Mouse (Mus musculus) megakaryocyte progenitor cell, adult 5-6 weeks (primary cell): ENCODE measurements around the gene Acaca. TPM values are rescaled to one million over a fixed set of nuclear protein-coding genes. Genes with fewer than 3 reads are reported as not detected.

Experiments used
- ATAC-seq: replicated peaks from 2 replicates; pipeline ENCODE4 v1.8.0; 2016; ENCODE audit warnings: mild to moderate bottlenecking, moderate TSS enrichment, inconsistent platforms; ENCODE audit not compliant: poor library complexity
- total RNA-seq, 2 experiments: library from RNA; stranded (forward) in 1 of 2; stranded (reverse) in 1 of 2; fragments of 157-497, 149-512 nt in 1 of 2; fragments of 200-1000 nt in 1 of 2; gene quantifications; 2 replicates each; pipeline versions ENCODE4 v1.2.3 to v1.2.4; 2015 to 2017

Gene Acaca
- 31.0 and 33.0 TPM in 2 replicates for total RNA-seq (2015)
- total RNA-seq (2017): 32.8 and 35.5 TPM in 2 replicates

DNA sequence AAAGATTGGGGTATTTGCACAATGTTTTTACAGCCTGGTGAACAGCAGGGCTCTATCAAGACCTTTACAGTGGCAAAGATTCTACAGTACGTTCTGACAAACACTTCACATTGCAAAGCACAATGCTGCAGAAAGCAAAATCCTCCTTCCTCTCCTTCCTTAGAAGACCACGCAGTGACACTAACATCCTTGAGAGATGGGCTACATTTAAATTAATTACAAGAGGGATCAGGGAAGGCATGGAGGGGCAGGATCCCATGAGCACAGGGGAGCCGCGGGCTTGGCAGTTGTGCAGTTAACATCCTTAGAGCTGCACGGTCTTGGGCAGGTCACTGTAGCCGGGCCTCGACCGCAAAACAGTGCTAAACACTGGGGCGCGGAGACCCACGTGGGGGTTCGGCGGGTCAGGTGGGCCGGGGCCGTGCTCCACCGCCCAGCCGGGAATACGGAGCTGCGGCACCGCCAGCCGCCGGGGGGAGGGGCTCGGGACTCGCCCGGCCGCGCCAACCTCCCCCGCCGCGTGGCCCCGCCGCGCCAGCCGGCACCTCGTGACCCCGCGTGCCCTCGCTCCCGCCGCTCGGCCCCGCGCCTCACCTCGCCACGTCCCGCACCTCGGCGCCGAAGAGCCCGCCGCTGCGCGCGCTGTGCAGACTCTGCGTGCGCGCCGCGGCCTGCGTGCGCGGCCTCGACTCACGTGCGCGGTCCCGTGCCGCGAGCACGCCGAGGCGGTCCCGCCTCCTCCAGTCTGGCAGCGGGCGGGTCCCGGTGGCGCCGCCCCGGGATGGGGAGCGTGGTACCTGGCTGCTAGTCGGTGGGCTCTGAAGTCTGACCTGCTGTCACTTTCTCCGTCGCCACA lies at the start of gene Acaca, which contains the start of gene Tada2a:
Gene Acaca, plus strand, starts transcription at position 730 of the 856 bp plus-strand sequence.
Gene Tada2a, minus strand, starts transcription at position 658 of the 856 bp plus-strand sequence.
- ATAC-seq: peak; percentile 97

DNA sequence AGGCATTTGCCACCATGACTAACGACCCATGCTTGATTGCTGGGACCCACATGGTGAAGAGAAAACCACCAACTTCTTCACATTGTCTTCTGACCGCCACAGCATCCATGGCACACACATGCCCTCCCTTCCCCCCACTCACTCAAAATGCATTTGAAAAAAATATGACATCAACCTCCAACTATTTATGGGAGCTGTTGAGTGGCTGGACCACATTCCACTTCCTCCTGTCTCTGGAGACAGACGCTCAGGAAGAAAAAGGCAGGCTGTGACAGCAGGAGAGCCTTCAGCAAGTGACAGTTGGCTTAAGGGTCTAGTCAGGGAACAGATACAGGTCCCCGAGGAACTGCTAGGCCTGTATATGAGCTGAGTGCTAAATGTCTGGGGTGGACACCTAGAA lies 49.6 kb upstream of the Acaca start:
- ATAC-seq: no peak

DNA sequence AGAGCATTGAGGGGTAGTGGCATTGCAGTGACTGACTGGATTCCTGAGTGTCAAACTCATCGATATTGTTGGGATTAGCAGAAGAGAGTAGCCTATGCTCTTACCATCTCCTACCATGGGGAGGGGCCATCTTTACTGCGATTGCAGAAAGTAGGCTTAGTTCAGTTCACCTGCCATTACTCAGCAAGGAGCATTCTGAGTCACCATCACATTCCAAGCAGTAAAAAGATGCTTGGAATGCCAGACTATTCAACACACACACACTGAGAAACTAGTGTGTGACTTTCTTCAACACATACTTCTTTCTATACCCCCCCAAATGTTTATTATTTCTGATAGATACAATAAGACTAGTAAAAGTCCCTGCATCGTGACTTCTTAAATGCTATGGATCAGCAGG lies 49.1 kb upstream of the Acaca start:
- ATAC-seq: no peak

DNA sequence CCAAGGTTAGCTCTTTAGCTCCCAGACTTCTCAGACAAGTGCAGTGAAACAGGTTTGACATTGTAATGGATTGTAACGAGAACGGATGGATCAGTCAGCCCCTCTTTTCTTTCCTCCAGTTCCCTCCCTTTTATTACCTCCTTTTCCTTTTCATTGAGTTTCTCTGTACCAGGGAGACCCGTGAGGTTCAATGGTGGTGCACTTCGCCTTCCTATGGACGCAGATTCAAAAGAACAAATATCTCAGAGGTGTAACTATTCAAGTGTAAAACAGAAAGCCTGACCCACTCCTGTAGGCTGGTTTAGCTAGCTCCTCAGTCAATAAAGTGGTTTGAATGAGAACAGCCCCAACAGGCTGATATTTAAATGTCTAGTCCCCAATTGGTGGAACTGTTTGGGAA lies 47.6 kb upstream of the Acaca start:
- ATAC-seq: no peak

DNA sequence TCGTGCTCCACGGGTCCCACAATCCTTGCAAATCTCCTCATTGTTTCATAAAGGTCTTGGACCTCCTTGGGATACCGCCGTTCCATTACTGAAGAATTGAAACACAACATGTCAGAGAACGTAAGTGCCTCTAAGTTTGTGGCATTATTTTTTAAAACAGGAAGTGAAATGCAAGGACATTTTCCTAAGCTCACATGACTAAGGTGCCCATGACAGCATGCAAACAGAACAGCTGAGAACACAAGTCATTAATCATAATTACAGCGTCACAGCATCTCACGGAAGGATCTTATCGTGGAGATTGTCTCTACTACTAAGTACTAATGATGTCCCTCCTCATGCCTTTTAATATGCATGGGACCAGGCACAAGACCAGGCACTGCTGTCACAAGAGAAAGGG lies 38.9 kb upstream of the Acaca start:
- ATAC-seq: no peak

DNA sequence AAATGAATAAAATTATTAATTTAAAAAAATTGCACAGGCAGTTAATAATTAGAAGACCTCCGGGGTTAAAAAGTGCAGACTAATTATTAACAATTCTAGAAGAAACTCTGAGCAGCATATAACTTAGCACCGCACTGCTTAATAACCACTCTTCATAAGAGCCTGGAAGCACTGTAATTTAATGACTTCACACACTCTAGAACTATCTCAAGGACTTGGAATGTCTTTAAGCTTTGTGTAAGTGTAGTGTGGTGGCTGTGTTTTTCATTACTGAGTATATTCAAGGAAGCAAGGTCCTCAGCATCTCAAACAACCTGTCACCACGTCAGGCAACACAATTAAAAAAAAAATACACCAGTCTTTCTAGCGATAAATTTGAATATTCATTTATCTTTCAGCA lies 34.4 kb upstream of the Acaca start:
- ATAC-seq: no peak

DNA sequence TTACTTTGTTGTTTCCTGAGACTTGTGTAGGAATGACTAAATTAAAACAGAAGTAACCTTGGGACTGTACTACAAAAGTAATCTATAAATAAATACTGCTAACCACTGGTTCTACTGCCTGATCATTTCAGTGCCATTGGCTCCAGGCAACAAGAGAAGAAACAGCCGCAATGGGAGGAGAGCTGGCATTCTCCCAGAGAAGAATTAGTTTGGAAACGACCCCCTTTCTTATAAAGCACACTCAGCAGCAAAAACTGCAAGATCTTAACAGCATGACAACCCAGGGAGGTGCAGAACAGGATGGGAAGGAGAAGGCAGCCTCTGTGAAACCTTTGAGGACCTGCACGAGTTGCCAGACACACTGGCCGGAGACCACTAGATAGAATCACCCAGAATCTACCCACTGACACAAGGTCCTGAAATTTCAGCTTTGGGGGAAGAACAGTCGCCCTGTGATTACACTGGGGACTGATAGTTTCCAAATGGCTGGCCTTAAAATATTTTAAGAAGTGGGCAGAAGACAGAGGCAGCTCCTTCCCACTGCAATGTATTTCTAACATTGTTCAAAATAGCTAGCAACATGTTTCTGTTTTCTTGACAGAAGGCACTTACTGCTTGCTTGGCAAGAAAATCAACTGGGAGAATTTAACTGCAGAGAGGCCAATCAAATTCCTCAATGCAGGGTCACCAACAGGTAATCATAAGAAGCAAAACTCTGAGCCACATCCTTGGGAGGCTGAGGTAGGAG lies 32.0 kb upstream of the Acaca start:
- ATAC-seq: no peak

DNA sequence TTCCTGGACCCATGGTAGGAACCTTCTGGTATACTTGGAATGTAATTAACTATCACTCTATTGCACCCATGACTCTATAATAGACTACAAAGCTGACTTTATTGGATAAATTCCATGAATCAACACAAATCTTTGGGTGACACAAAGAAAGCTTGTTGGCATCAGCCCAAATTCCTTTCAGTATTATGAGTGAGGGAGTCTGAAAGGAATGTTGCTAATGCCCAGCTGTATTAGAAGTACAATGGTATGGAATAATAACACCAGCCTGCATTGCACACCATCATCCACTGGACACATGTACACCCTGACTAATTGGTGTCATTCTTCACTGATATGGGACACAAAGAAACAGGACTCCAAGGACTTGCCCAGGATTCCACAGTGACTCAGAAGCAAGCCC lies 28.3 kb upstream of the Acaca start:
- no peak for ATAC-seq

DNA sequence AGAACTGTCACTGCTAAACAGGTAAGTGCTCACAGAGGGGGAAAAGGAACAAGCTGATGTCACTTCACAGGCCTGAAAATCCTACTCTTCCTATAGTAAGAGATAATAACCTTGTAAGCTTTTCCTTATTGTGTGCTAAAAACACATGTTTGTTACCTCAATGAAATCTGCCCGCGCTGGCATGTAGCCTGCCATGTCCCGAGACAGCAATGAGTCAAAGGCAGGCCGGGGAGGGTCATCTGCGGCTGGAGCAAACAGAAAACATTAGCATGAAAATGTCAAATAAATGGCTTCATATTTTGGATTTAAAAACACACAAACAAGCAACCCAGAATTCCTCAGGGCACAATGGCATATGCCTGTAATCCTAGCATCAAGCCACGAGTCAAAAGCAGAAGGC lies 25.4 kb upstream of the Acaca start:
- ATAC-seq: no peak

DNA sequence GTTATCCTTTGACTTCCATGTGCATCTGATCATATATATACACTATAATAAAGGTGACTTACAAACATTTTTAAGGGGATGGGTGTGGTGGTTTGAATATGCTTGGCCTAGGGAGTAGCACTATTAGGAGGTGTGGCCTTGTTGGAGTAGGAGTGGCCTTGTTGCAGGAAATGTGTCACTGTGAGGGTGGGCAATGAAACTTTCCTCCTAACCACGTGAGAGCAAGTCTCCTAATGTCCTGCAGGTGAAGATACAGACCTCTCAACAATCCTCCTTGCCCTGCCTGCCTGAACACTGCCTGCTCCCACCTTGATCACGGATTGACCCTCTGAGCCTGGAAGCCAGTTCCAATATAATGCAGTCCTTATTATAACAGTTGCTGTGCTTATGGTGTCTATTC lies 22.3 kb upstream of the Acaca start:
- ATAC-seq: no peak

DNA sequence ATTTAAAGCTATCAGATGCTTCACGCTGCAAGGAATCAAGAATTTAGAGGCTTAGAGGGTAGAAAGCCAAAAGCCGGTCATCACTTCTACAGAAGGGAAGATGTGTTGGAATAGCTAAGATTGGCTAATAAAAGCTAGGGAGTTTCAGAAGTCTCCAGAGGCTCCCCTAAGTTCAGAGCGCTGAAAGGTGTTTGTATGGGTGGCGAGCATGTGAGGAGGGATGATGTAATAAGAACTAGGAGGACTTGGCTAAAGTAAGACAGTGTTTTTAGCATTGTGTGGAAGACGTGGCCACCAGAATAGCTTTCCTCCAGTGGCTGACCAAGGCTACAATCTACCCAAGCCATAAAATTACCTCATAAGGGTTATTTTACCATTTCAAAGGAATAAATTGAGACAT lies 15.8 kb upstream of the Acaca start:
- ATAC-seq: no peak

DNA sequence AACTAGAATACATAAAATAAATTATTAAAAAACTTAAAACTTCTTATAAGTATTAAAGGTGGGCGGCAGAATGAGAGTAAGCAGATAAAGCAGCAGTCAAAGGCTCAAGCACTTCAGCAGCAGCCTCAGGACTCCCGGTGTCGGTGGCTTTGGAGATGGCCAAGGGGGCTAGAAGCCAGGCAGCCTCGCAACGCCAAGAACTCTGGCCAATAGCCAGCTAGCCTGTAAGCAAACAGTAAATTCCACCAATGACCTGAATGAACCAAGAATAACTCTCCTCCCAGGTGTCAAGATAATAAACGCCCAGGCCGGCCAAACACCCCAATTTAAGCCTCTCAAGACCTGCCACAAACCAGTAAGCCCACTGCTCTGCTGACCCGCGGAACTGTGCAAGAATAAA lies 13.8 kb upstream of the Acaca start:
- no peak for ATAC-seq

DNA sequence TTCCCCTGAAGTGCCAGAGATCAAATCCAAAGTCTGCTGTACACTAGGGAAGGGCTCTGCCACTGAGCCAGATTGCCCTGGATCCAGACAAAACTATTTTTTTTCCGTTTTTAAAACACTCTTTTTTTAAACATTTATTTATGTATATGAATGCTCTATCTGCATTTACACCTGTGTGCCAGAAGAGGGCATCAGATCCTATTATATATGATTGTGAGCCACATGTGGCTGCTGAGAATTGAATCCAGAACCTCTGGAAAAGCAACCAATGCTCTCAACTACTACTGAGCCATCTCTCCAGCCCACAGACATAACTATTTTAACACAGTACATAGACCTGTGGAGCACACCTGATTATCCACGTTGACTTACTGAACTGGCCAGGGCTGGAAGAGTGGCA lies 13.3 kb upstream of the Acaca start:
- ATAC-seq: 0 out of 2 replicates have a peak, but pooled peaks have one; percentile 17

DNA sequence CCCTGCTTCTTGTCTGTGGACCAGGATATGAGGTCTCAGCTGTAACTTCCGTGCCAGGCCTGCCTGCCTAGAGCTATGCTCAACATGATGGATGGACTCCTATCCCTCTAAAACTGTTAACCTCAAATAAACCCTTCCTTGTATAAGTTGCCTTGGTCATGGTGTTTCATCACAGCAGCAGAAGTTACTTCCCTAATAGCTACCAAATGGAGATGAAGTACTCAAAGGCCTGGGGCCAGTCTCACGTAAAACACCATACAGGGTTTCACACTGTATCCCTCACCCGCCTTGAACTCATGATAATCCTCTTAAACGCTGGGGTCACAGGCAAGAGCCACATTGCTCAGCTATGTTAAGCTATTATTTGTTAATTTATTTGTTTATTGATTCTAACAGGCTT lies 12.0 kb upstream of the Acaca start:
- peak; percentile 52; the same call in 1 of the 2 replicates for ATAC-seq

DNA sequence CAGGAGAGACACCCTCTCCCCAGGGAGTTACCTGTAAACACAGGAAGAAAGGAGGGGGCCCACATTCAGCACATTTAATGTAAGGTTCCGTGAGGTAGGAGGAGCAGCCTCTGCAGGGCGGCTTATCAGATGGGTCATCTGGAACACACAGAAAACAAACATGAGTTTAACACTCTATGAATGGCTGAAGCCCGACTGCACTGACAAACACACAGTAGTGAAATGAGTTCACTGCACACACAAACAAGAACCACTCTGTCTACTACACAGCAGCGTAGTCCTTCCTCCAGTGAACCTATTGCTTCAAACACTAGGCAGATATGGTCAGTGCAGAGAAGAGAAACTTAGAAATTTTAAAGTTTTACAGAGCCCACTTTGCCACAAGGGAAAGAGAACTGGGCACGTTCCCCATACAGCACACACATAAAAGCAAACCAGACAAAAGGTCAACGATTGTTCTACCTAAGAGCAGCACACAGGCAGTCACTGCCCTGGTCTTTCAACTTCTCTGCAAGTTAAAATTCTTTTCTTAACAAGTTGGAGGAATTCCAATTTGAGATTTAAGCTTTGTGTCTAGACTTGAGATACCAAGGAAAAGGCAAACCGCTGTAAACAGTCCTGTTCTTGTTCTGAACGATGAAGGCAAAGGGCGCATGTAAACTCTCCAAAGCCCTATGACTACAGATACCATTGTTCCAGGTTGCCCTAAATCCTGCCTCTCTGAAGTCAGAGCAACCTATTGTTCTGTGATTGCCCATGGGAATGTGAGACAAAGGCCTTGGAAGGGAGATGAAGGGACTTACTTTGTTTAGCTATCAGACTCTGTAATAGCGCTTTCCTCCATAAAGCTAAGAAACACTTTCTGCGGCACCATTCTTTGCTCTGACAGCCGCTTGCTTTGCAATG lies 8.2 kb upstream of the Acaca start:
- no peak for ATAC-seq

DNA sequence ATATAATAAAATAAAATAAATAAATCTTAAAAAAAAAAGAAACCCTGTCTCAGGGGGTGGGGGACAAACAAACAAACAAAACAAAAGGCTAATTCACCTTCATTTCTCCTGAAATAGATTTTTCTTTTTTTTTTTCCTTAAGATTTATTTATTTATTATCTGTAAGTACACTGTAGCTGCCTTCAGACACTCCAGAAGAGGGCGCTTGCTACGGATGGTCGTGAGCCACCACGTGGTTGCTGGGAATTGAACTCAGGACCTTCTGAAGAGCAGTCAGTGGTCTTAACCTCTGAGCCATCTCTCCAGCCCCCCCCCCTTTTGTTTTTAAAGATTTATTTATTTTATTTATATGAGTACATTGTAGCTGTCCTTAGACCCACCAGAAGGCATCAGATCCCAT lies 1.5 kb upstream of the Acaca start:
- ATAC-seq: no peak

DNA sequence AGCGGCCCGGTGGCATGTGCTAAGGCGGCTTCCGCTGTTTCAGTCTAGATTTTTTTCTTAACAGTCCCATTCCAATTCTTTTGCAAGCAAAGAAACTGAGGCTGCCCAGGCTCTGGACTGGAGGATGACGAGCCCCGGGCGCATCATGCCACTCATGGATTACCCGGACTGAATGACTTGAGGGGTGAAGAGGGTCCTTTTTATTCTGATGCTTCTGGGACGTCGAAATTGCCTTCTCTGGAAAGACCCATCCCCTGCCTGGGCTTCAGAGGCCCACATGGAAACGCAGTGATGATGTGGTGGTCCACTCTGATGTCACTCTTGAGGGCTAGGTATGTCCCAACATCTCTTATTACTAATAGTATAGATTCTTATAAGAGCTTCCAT lies 320 bp downstream of the Acaca start:
- ATAC-seq: no peak

DNA sequence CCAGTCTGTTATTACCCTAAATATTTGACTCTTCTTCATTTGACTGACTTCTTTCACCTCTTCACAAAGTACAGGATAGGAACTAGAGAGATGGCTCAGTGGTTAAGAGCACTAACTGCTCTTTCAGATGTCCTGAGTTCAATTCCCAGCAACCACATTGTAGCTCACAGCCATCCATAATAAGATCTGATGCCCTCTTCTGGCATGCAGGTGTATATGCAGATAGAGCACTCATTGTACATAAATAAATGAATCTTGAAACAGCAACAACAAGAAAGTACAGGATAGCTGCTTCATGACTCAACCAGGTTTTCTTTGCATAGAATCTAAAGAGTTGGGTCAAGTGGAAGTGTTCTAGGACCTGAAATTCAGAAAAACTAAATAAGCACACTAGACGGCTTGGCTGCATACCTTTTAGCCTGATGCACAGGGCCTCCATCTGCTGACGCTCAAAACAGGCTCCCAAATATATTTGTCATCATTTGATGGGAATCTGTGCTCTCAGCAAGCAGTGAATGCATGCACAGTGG lies 4.9 kb downstream of the Acaca start:
- no peak for ATAC-seq

DNA sequence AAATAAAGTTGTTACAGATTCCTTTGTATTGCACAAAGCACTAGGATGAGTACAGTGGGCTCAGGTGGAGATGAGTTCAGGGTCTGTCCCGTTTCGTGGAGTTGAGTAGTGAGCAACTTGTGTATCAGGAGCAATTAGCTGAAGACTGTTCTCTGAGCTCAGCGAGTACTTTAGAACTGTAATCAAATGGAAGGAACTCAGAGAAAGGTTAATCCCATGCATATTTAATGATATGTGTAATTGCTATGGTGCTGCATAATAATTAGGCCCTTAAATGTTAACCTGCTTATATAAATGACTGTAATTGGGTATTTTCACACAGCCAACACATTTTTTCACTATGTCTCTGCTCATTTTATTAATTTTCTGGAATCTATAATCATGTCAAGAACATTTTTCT lies 7.0 kb downstream of the Acaca start:
- no peak for ATAC-seq

DNA sequence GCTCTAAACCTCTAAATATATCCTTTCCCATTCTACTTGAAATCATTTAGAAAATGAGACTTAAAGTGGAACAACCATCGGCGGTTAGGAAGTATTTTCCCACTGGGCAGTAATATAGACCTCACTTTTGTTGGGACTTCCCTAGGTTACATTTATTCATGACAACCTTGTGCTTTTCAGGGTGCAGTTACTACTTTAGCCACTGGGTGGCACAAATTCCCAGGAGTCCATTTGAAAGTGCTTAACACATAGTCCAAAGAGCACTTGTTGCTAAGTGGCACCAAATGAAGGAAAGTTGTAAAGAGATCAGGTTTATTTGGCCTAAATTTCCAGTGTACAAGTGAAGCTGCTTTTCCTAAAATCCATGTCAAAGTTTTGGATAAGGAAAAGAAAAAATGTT lies 12.3 kb downstream of the Acaca start:
- ATAC-seq: peak; percentile 73; the same call in 1 of the 2 replicates
